Mouse (Mus musculus) brown adipose tissue, adult 24 weeks (tissue): ENCODE data around the gene Arl3. TPM values are rescaled to one million over a fixed set of nuclear protein-coding genes. Genes with fewer than 3 reads are reported as not detected.

ENCODE experiments used
- H3K27ac ChIP-seq: fragments of 200-500 bp; replicated peaks from 2 replicates; pipeline ENCODE4 v1.5.1; 2012; ENCODE audit warnings: low read depth, mild to moderate bottlenecking, low read length
- H3K4me1 ChIP-seq: fragments of 200-500 bp; 2 replicates; pipeline ENCODE4 v1.6.1; 2012; ENCODE audit warnings: low read length, mixed read lengths; ENCODE audit not compliant: control insufficient read depth, insufficient read depth, insufficient read length
- H3K4me3 ChIP-seq: fragments of 200-500 bp; 2 replicates; pipeline ENCODE4 v1.5.1; 2012; ENCODE audit warnings: low read depth, mild to moderate bottlenecking, low read length, moderate library complexity; ENCODE audit not compliant: insufficient read depth
- polyA plus RNA-seq: library from polyadenylated mRNA; stranded (reverse); fragments of >200 nt; gene quantifications from 2 replicates; pipeline ENCODE4 v1.2.4, GENCODE M21; 2012; ENCODE audit not compliant: missing spikeins, insufficient read depth, insufficient read length

Gene Arl3
- polyA plus RNA-seq, 1 experiment = 58.1 TPM

DNA sequence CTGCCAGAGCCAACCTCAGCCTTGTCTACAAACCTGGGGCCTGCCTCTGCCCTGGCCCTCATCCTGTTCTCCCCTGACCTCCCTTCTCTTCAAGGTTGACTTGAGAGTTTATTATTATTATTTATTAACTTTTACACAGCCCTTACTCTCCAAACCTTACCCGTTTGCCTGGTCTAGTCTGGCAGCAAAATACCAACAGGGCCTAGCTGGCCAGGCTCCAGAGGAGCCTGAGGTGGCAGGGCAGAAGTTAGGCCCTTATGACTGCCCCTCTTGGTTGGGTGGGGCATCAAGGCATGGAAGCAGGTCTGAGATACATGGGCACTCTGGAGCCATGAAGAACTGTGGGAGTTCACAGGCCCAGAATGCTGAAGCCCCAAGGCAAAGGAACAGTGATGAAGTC is 65.2 kb downstream of the Arl3 start:
- Histone ChIP-seq H3K4me1 (peaks cover 55% of the 10 kb centered on the region), H3K4me3 (no peak overlapping the region), H3K27ac (0 out of 2 replicates have a peak overlapping the region, but pooled peaks have one; percentile 2)

DNA sequence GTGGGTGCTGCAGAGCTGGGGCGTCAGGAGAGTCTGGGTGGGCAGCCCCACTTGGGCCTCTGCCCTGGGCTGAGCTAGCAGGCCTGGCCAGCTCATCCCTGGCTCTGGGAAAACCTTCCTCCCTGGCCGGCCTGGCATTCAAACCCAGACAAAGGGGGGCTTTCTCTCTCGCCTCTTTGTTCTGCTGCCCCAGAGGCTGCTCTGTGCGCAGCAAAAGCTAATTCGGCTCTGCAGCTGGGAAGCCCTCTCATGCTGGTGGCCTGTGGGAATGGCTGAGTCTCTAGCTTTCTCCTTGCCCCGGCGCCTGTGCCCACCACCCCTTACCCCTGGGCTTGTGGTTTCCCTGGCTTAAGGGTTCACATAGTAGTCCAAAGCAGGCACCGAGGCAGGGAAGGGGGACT is 65.8 kb downstream of the Arl3 start:
- peaks cover 55% of the 10 kb centered on the region for H3K4me1 ChIP-seq
- H3K4me3 ChIP-seq = no peak overlapping the region
- 0 out of 2 replicates have a peak overlapping the region, but pooled peaks have one; percentile 2 for H3K27ac ChIP-seq

DNA sequence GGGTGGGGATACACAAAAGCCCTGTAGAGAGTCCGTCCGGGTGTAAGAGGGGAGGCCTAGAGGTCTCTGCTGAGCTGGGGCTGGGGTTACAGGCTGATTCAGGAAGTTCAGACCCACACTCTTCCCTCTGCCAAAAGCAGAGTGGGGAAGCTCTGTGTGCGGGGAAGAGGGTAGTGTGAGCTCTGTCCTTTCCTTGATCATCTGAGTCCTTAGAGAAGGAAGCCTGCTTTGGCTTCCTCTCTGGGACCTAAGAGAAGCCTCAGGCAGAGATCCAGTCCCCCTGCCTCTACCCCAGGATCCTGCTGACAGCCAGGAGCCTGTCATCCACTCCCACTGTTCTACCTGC is 66.7 kb downstream of the Arl3 start:
- peak overlapping the region; percentile 80; the same call in 1 of the 2 replicates for H3K4me3 ChIP-seq
- H3K4me1 ChIP-seq = peaks cover 55% of the 10 kb centered on the region
- H3K27ac ChIP-seq = peak overlapping the region; percentile 58

DNA sequence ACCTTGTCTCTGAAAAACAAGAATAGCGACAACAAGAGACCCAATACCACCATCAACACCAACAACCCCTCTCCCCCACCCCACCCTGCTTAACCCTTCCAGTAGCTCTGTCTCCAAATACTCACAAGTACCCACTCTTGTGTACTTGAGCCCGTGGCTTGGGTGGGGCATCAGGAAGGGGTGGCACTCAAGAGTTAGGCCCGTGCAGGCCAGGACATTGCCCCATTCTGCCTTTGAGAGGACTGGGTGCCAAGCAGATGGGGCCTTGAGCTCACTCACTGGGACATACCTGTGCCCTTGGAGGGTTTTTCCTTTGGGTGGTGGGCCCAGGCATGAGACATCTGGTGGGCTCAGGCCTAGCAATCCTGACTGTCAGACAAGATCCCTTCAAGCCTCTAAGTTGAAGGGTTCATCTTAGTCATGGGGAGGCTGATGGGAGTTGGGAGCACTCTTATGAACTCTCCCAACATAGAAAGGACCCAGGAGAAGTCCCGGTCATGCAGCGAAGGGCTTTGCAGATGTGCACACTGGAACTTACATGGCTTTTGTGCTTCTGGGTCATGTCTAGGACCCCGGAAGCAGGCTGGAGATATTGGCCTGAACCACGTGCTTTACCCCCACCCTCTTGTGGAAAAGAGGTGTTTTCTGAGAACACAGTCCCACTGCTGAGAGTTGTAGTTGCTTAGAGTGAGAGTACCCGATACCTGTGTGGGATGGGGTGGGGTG is 67.2 kb downstream of the Arl3 start:
- Histone ChIP-seq H3K4me3 (peak overlapping the region; percentile 80), H3K4me1 (peaks cover 55% of the 10 kb centered on the region), H3K27ac (peak overlapping the region; percentile 85)

DNA sequence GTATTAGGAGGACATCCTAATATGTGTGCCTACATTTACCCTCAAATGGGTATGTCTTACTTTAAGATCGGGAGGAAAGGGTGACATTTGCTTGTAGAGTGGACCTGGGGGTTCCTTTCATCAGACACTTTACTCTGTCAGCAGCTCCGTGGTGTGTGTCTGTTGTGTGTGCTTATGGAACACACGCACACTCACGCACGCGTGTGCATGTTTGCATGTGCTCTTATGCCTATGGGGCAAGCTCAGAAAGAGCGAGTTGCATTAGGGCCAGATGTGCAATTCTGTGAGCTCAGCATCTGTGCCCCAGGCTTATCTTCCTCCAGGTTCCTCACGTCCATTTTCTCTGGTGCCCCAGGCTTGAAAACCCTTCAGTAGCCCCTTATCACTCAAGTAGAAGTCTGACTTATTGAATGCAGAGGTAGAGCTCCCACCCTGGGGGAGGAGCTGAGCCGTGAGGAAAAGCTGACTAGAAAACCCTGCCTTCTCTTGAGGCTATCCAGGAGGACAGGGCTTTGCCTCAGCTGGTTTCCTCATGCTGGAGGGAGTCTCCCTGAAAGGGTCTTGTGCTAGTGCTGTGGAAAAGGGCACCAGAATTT is 68.1 kb downstream of the Arl3 start:
- peak overlapping the region; percentile 85 for H3K27ac ChIP-seq
- H3K4me3 ChIP-seq = peak overlapping the region; percentile 80
- peaks cover 47% of the 10 kb centered on the region for H3K4me1 ChIP-seq

DNA sequence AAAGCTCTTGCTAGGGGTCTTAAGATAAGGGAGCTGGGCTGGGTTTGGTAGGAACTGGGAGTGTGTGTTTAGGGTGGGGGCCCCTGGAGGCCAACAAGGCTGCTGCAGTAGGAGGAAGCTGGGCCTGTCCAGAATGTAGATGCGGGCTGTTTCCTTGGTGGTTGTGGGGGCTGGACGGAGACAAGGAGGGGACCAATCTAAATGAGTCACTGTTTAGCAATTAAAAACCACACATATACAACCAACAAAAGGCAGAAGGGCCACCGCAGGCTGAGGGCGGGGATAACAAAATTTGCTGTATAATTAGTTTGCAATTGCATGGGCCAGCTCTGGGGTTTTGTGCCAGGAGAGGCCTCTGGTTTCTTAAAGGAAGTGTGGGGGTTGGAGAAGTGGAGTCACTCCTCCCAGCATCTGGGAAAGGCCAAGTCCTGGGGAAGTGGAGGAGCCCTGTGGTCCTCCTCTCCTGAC is 68.9 kb downstream of the Arl3 start:
- H3K4me3 ChIP-seq = peak overlapping the region; percentile 80
- H3K4me1 ChIP-seq = peaks cover 39% of the 10 kb centered on the region
- H3K27ac ChIP-seq = peak overlapping the region; percentile 85

DNA sequence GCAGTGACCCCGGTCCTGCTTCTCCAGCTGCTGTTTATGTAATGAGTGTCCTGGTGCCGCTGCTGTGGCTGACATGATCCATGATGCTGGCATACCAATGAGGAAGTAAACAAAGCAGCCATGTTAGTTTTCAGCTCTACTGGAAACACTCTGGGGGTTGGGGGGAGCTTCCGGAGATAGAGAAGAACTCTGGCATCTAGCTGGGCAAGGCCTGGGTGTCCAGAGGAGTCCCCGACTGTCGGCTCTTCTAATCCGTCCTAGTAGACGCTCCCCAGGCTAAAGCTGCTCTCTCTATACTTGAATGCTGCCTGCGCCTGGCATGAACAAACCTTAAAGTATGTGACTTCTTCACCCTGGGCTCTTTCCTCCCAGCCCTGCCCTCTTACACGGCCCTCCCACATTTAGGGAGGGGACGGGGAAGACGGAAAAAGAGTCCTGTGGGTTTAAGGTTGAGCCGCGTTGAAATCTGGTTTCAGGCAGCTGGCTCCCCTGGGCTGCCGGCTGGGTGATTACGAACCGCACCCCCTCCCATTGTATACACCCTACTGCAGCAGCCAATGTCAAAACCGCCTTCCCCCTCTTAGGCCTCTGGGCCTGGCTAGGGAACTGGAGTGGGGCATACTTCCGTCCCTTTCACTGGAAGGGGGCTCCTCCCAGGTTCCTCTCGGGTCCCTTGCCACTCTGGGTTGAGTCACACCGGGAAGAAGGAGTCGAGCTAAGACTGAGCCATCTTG is 69.5 kb downstream of the Arl3 start:
- Histone ChIP-seq H3K4me1 (peaks cover 33% of the 10 kb centered on the region), H3K4me3 (peak overlapping the region; percentile 80), H3K27ac (peak overlapping the region; percentile 85)

DNA sequence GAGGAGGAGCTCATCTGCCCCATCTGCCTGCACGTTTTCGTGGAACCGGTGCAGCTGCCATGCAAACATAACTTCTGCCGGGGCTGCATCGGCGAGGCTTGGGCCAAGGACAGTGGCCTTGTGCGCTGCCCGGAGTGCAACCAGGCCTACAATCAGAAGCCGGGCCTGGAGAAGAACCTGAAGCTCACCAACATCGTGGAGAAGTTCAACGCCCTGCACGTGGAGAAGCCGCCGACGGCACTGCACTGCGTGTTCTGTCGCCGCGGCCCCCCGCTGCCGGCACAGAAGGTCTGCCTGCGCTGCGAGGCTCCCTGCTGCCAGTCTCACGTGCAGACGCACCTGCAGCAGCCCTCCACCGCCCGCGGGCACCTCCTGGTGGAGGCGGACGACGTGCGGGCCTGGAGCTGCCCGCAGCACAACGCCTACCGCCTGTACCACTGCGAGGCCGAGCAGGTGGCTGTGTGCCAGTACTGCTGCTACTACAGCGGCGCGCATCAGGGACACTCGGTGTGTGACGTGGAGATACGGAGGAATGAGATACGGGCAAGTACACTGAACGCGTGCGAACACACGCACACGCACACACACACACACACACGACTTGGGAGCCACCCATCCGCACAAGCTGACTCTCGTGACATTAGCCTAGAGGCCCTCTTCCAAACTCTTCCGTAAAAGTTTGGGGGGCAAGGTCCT is 70.4 kb downstream of the Arl3 start:
- Histone ChIP-seq H3K4me3 (peak overlapping the region; percentile 80), H3K27ac (peak overlapping the region; percentile 85)

DNA sequence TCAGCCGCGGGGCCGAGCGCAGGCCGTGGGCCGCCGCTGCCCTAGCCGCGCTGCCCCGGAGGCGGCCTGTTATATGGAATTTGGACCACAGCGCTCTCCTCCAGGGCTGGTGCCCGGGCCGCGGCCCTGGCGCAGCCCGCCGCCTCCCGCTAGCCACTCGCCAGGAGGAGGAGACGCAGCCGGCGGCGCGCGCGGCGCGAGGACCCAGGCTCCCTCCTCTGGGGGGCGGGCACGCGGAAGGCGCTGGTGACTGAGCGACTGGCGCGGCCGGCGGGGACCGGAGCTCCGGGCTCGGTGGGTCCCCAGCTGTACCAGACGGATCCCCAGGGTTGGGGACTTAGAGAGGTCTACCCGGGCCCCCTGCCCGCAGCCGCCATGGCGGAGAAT is 70.9 kb downstream of the Arl3 start:
- Histone ChIP-seq H3K4me3 (peak overlapping the region; percentile 80), H3K27ac (peak overlapping the region; percentile 85), H3K4me1 (peaks cover 20% of the 10 kb centered on the region)

More for the DNA sequence above, 70.4 kb downstream of the Arl3 start:
- H3K4me1 ChIP-seq = peaks cover 25% of the 10 kb centered on the region

DNA sequence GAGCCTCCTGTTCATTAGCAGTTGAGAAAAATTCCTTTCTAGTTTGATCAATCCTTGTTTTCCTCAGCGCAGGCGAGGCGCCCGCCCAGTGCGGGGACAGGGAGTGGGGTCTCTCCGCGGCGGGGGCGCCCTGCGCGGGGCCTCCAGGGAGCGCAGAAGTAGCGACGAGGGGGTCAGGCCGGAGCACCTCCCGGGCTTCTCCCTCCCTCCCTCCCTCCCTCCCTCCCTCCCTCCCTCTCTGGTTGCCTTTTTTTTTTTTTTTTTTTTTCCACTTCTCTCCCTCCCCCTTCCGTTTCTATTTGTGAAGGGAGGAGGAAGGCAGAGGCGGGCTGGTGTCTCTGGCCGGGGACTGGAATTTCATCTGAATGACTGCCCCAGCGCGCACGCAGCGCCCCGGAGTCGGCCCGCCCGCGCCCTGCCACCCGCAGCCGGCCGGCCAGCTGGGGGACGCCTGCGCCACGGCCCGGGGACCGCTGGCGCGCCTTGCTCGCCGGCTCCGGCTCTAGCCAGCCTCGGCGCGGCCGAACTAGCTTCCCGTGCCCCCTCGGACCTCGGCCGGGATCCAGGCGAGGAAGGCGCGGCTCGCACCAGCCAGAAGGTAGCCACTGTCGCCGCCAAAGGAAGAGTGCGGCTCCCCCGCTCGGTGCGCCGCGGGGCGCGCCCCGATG is 71.5 kb downstream of the Arl3 start, which contains the start of gene Trim8:
Gene Trim8, plus strand, starts transcription at position 302 of the 668 bp plus-strand sequence.
- H3K4me3 ChIP-seq = peak within 1 kb of the TSS; percentile 80
- peak within 1 kb of the TSS; percentile 99 for H3K27ac ChIP-seq
- H3K4me1 ChIP-seq = peaks cover 14% of the 10 kb centered on the region

DNA sequence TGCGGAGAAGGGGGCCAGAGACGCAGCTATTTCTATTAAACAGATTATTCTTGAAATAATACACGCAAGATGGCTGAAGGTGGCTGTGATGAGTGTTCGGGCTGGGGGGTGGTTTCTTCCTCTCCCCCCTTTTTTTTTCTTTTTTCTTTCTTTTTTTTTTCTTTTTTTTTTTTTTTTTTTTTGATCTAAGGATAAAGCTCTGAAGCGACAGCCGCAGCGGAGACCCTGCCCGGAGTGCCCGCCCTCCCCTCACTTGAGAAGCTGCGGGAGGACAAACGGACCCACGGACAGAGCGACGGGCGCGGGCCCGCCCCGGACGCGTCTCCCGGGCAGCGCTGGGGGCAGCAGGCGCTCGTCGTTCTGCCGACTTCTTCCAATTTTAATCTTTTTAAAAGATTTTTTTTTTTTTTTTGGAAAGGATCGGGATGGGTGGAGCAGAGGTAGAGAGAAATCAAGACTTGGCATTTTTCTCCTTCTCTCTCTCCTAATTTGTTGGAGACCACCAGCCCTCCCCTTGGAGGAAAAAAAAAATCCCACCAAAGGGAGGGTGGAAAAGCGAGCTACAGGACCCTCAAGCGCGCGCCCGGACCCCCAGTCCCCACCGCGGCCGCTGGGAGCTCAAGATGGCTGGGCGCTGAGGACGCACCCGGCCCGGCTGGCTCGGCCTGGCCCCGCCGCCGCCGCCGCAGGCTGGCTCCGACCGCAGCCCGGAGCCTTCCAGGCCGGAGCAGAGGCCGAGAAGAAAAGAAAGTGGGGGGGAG is 72.2 kb downstream of the Arl3 start:
- Histone ChIP-seq H3K27ac (peak overlapping the region; percentile 99), H3K4me3 (peak overlapping the region; percentile 80), H3K4me1 (peaks cover 11% of the 10 kb centered on the region)

DNA sequence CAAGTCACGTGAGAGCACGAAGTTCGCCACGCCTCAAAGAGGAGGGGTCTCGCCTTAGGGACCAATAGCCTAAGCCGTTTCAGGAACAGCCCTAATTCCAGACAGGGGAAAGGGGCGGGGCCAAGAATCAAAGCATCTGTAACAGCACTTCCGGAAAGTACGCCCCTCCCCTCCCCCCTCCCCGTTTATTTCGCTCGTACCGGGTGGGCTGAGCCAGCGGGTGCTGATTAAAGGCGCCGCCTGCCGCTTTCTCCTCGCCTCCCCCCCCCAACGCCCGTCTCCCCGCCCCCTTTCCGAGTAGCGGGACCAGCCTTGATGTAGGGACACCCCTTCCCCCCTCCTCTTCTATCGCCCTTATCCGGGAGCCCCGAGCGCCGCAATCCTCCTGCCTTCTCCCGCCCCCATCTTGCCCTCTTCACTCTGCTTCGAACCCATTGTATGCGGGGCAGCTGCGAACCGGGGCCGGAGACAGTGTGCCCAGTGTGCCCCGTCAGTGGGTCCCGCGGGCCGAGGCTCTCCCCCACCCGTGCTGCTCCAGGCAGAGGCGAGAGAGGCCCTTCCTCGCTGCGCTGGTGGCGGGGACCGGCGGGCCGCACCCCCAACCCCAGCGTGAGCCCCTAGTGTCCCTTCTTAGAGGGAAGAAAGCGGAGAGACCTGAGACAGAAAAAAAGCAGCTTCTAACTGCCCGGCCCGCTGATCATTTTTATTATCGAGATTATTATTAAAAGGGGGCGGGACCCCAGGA is 73.0 kb downstream of the Arl3 start:
- Histone ChIP-seq H3K4me1 (peaks cover 4% of the 10 kb centered on the region), H3K4me3 (peak overlapping the region; percentile 80), H3K27ac (peak overlapping the region; percentile 99)

DNA sequence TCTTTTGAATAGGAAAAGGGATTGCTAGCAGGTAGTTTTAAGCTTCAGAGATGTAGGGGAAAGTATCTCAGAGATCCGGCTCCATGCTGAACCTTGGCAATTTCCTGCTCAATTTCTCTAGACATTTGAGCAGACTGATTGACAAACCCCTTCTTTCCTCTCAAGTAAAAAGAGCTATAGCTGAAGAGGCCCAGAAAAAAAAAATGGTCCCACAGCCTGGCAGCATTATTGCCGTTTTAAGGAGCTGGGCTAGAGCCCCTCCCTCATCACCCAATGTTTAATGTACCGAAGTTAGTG is 73.5 kb downstream of the Arl3 start:
- H3K4me3 ChIP-seq = peak overlapping the region; percentile 40
- H3K4me1 ChIP-seq = no peaks in the 10 kb centered on the region
- H3K27ac ChIP-seq = 0 out of 2 replicates have a peak overlapping the region, but pooled peaks have one; percentile 33
